Mouse (Mus musculus) stomach, embryonic 15.5 days (tissue): ENCODE measurements around the gene Nme6. TPM values are rescaled to one million over a fixed set of nuclear protein-coding genes. Genes with fewer than 3 reads are reported as not detected.

Experiments used
- ATAC-seq: fragments of 200-750 bp; cut with Nextera tagmentation; 2 replicates; pipeline ENCODE4 v1.8.0; 2017; ENCODE audit warnings: low read depth, moderate number of reproducible peaks, moderate TSS enrichment; ENCODE audit not compliant: insufficient read depth, low FRiP score
- H3K27ac ChIP-seq: fragments of 300-500 bp; sonication (generic); 2 replicates; pipeline ENCODE4 v1.5.1; 2015; ENCODE audit warnings: mild to moderate bottlenecking, inconsistent platforms
- H3K27me3 ChIP-seq: fragments of 300-500 bp; sonication (generic); replicated peaks from 2 replicates; pipeline ENCODE4 v1.6.1; 2015; ENCODE audit warnings: inconsistent platforms
- H3K36me3 ChIP-seq: fragments of 300-500 bp; sonication (generic); 2 replicates; pipeline ENCODE4 v1.6.1; 2015; ENCODE audit warnings: inconsistent platforms
- H3K4me1 ChIP-seq: fragments of 300-500 bp; sonication (generic); 2 replicates; pipeline ENCODE4 v1.6.1; 2015; ENCODE audit warnings: inconsistent platforms
- H3K4me2 ChIP-seq: fragments of 300-500 bp; sonication (generic); 2 replicates; pipeline ENCODE4 v1.6.1; 2015; ENCODE audit warnings: mild to moderate bottlenecking, inconsistent platforms
- H3K4me3 ChIP-seq: fragments of 300-500 bp; sonication (generic); replicated peaks from 2 replicates; pipeline ENCODE4 v1.5.1; 2015; ENCODE audit warnings: inconsistent platforms
- H3K9ac ChIP-seq: fragments of 300-500 bp; sonication (generic); 2 replicates; pipeline ENCODE4 v1.6.1; 2015; ENCODE audit warnings: inconsistent platforms
- H3K9me3 ChIP-seq: fragments of 300-500 bp; sonication (generic); 2 replicates; pipeline ENCODE4 v1.6.1; 2016; ENCODE audit warnings: inconsistent platforms
- WGBS: fragments of 180-500 bp; shearing (Covaris S2); methylation state at CpG from one replicate; pipeline ENCODE4 v1.1.7; 2015; 5-methylcytosine and 5-hydroxymethylcytosine counted together
- microRNA-seq: library from miRNA; unstranded; fragments of <30 nt; microRNA quantifications from one replicate; pipeline ENCODE4, GENCODE M21; 2016
- polyA plus RNA-seq: library from polyadenylated mRNA; unstranded; fragments of >200 nt; fragmentation: Nextera tagmentation; extraction: Ambion mirVana; gene quantifications from 2 replicates; pipeline ENCODE4 v1.2.1, GENCODE M21; 2015

Nme6 gene
- polyA plus RNA-seq, 1 experiment from 2014 or later: 66.8 TPM

- H3K9ac ChIP-seq: peak within 1 kb of the TSS; percentile 82
- ATAC-seq: peak; percentile 93
- peak within 1 kb of the TSS; percentile 94 for H3K4me3 ChIP-seq
- WGBS: 7% methylated on average over 33 of the region's 33 CpGs
- peak within 1 kb of the TSS; percentile 72 for H3K4me2 ChIP-seq
- no peaks in the 10 kb centered on the region for H3K9me3 ChIP-seq
- H3K27ac ChIP-seq: peak within 1 kb of the TSS; percentile 94
- H3K36me3 ChIP-seq: peaks cover 9% of the 10 kb centered on the region; the same call in 1 of the 2 replicates
- no peaks in the 10 kb centered on the region for H3K27me3 ChIP-seq
- 0 out of 2 replicates have a peak, but pooled peaks cover 5% of the 10 kb centered on the region for H3K4me1 ChIP-seq
Observed at GRCm38 (mm10) chr9:109874797-109875691, 42.5 kb downstream of the Nme6 start, which contains the start of gene Cdc25a. Gene Cdc25a (plus strand): TSS chr9:109875579.

GRCm38 (mm10) chr9:109875695-109876601 lies 43.4 kb downstream of the Nme6 start:
- Histone ChIP-seq H3K4me1 (0 out of 2 replicates have a peak, but pooled peaks cover 5% of the 10 kb centered on the region), H3K9me3 (no peaks in the 10 kb centered on the region), H3K9ac (peak overlapping the region; percentile 82), H3K4me3 (peak overlapping the region; percentile 94), H3K27ac (peak overlapping the region; percentile 94), H3K4me2 (peak overlapping the region; percentile 72), H3K27me3 (no peaks in the 10 kb centered on the region), H3K36me3 (peaks cover 16% of the 10 kb centered on the region; the same call in 1 of the 2 replicates)
- under 1% methylated on average over 74 of the region's 76 CpGs for WGBS
- peak; percentile 65 for ATAC-seq

GRCm38 (mm10) chr9:109876756-109877155 lies 44.2 kb downstream of the Nme6 start:
- peaks cover 21% of the 10 kb centered on the region; the same call in 1 of the 2 replicates for H3K36me3 ChIP-seq
- no peaks in the 10 kb centered on the region for H3K9me3 ChIP-seq
- H3K27ac ChIP-seq: peak overlapping the region; percentile 94
- WGBS: 3% methylated on average over 3 of the region's 3 CpGs
- H3K4me3 ChIP-seq: peak overlapping the region; percentile 94
- peak overlapping the region; percentile 72 for H3K4me2 ChIP-seq
- H3K9ac ChIP-seq: peak overlapping the region; percentile 82
- no peak for ATAC-seq
- H3K4me1 ChIP-seq: 0 out of 2 replicates have a peak, but pooled peaks cover 5% of the 10 kb centered on the region
- H3K27me3 ChIP-seq: no peaks in the 10 kb centered on the region

GRCm38 (mm10) chr9:109877666-109878065 lies 45.1 kb downstream of the Nme6 start:
- Histone ChIP-seq H3K27ac (no peak overlapping the region), H3K36me3 (peaks cover 27% of the 10 kb centered on the region; the same call in 1 of the 2 replicates), H3K4me2 (peak overlapping the region; percentile 72), H3K4me1 (0 out of 2 replicates have a peak, but pooled peaks cover 5% of the 10 kb centered on the region), H3K9me3 (no peaks in the 10 kb centered on the region), H3K9ac (no peak overlapping the region), H3K27me3 (no peaks in the 10 kb centered on the region), H3K4me3 (peak overlapping the region; percentile 94)
- 76% methylated on average over 5 of the region's 5 CpGs for WGBS
- no peak for ATAC-seq

- H3K27me3 ChIP-seq: no peaks in the 10 kb centered on the region
- peak; percentile 16; the same call in 1 of the 2 replicates for ATAC-seq
- peak overlapping the region; percentile 65; the same call in 1 of the 2 replicates for H3K27ac ChIP-seq
- no peak overlapping the region for H3K4me3 ChIP-seq
- WGBS: 77% methylated on average over 1 of the region's 1 CpGs
- no peaks in the 10 kb centered on the region for H3K9me3 ChIP-seq
- H3K36me3 ChIP-seq: peaks cover 38% of the 10 kb centered on the region
- 0 out of 2 replicates have a peak, but pooled peaks cover 5% of the 10 kb centered on the region for H3K4me1 ChIP-seq
- no peak overlapping the region for H3K9ac ChIP-seq
- H3K4me2 ChIP-seq: no peak overlapping the region; the same call in 1 of the 2 replicates
Observed at GRCm38 (mm10) chr9:109879305-109879704, 46.8 kb downstream of the Nme6 start.

- Histone ChIP-seq H3K9me3 (no peaks in the 10 kb centered on the region), H3K4me3 (no peak overlapping the region), H3K9ac (no peak overlapping the region), H3K4me1 (no peaks in the 10 kb centered on the region), H3K4me2 (no peak overlapping the region), H3K27me3 (no peaks in the 10 kb centered on the region), H3K27ac (no peak overlapping the region), H3K36me3 (peaks cover 80% of the 10 kb centered on the region)
- ATAC-seq: no peak
- 75% methylated on average over 4 of the region's 4 CpGs for WGBS
Observed at GRCm38 (mm10) chr9:109886259-109886658, 53.7 kb downstream of the Nme6 start.

GRCm38 (mm10) chr9:109887321-109887720 lies 54.8 kb downstream of the Nme6 start:
- Histone ChIP-seq H3K4me1 (no peaks in the 10 kb centered on the region), H3K4me2 (no peak overlapping the region), H3K27ac (no peak overlapping the region), H3K9ac (no peak overlapping the region), H3K9me3 (no peaks in the 10 kb centered on the region), H3K36me3 (peaks cover 85% of the 10 kb centered on the region), H3K27me3 (no peaks in the 10 kb centered on the region), H3K4me3 (no peak overlapping the region)
- 94% methylated on average over 5 of the region's 5 CpGs for WGBS
- ATAC-seq: no peak

- WGBS: 86% methylated on average over 8 of the region's 8 CpGs
- Histone ChIP-seq H3K4me2 (no peak overlapping the region), H3K27me3 (no peaks in the 10 kb centered on the region), H3K4me3 (no peak overlapping the region), H3K27ac (no peak overlapping the region), H3K4me1 (peaks cover 3% of the 10 kb centered on the region; the same call in 1 of the 2 replicates), H3K9ac (no peak overlapping the region), H3K9me3 (no peaks in the 10 kb centered on the region), H3K36me3 (peaks cover 58% of the 10 kb centered on the region)
- no peak for ATAC-seq
Observed at GRCm38 (mm10) chr9:109891501-109891900, 59.0 kb downstream of the Nme6 start.

Small RNAs within 50 kb of the gene (microRNA-seq; reads per million reads assigned to microRNA genes)
- gene Mir7089: 1.4 reads per million

Other genes with a start within 250 kb of the Nme6 start
- not detected in 2 replicates for gene Fbxw24, start 206.7 kb upstream of the Nme6 start, polyA plus RNA-seq
- gene Fbxw25, start 168.1 kb upstream of the Nme6 start, polyA plus RNA-seq: not detected in 2 replicates
- gene Fbxw18, start 130.0 kb upstream of the Nme6 start, polyA plus RNA-seq: not detected in 2 replicates
- 0.06 and 0.09 TPM in 2 replicates for gene Fbxw26, start 86.7 kb upstream of the Nme6 start, polyA plus RNA-seq
- not detected in 2 replicates for gene Fbxw27, start 42.1 kb upstream of the Nme6 start, polyA plus RNA-seq
- gene Spink8, start 20.5 kb upstream of the Nme6 start, polyA plus RNA-seq: 0.22 TPM in 1 of 2 replicates, not detected in the other
- gene Camp, start 16.9 kb downstream of the Nme6 start, polyA plus RNA-seq: 22.7 and 24.2 TPM in 2 replicates
- gene Cdc25a, start 42.8 kb downstream of the Nme6 start, polyA plus RNA-seq: 28.8 and 33.2 TPM in 2 replicates
- 55.6 and 63.8 TPM in 2 replicates for gene Map4, start 98.7 kb downstream of the Nme6 start, polyA plus RNA-seq